26 mouse cellular contexts compared by ENCODE assay signal in genomic region chr11:79172054-79172453, GRCm38 (mm10). TPM values are rescaled to one million over a fixed set of nuclear protein-coding genes. Genes with fewer than 3 reads are reported as not detected.
DNase-seq lines count a peak whose midpoint lies in the region; ATAC-seq and TF ChIP-seq lines count a peak whose summit lies in the region.
"Had no signal": no experiment of that assay in that cellular context is flagged by ENCODE, and none has a peak within 500 bp of the region (broad histone marks: within the 10 kb centered on the region; RNA-seq: fewer than 3 reads in every experiment).

No protein-coding gene starts in this region.

- intact Hi-C loops in left cerebral cortex, postnatal 36 days (cut with DNase I), result no loop called here

- peak overlapping the region; percentile 85 for H3K27ac ChIP-seq in layer of hippocampus, adult 2 months
- H3K27ac ChIP-seq: forebrain, embryonic 13.5 days; hindbrain, embryonic 10.5 days; hindbrain, embryonic 15.5 days; liver, embryonic 12.5 days; macrophage; midbrain, embryonic 13.5 days; neural tube, embryonic 13.5 days had no signal

- H3K4me3 ChIP-seq in layer of hippocampus, adult 2 months, result no peak overlapping the region
- H3K4me3 ChIP-seq: forebrain, embryonic 13.5 days; hindbrain, embryonic 10.5 days; hindbrain, embryonic 15.5 days; liver, embryonic 12.5 days; midbrain, embryonic 13.5 days; neural tube, embryonic 13.5 days had no signal

- peak; percentile 97 for ATAC-seq in frontal cortex, adult (ENCODE audit: low TSS enrichment)
- ATAC-seq: activated CD4-positive, CD25-positive, alpha-beta regulatory T cell, adult 4 months; forebrain, embryonic 13.5 days; inflammation-experienced regulatory T-cells, adult 6 months; liver, embryonic 12.5 days; liver, postnatal 0 days; midbrain, embryonic 13.5 days had no signal

- DNase-seq in frontal cortex, postnatal 10 days (ENCODE audit: low spot score in 2 of 2), result no peak
- DNase-seq in layer of hippocampus, adult 2 months (ENCODE audit: low spot score in 2 of 2), result peak; percentile 55 to 81
- DNase-seq in layer of hippocampus, postnatal 25 days (ENCODE audit: extremely low spot score in 1 of 2, low spot score in 1 of 2), result no peak
- DNase-seq in layer of hippocampus, adult 9-11 months, result peak; percentile 86
- DNase-seq in left cerebral cortex, postnatal 36 days (ENCODE audit: low spot score in 2 of 2), result peak; percentile 46 to 67
- DNase-seq in adrenal gland, postnatal 25 days, result no peak
- DNase-seq in lung, postnatal 4 days, result no peak
- DNase-seq: adrenal gland, adult 2 months; cerebellum, adult 8-10 months; cerebellum, postnatal 36 days; gastrocnemius, postnatal 14 days; heart, postnatal 14 days; kidney, adult 11 months; kidney, postnatal 36 days; liver, postnatal 0 days; thymus, postnatal 14 days had no signal

- no peak for TF ChIP-seq CTCF in layer of hippocampus, adult 2 months (conservative IDR thresholded peaks at IDR 0.05)

RNA-seq across cellular contexts. Expression of gene Ksr1, which starts 25.8 kb away (rescaled TPM):
- 100 to 1,000 TPM; 230 to 231 TPM for total RNA-seq in layer of hippocampus, adult 2 months (2021)
- 100 to 1,000 TPM; 189 to 205 TPM for total RNA-seq in layer of hippocampus, postnatal 25 days (2021)
- 10 to 100 TPM; 53.4 to 70.5 TPM for total RNA-seq in left cerebral cortex, postnatal 36 days (2021)
- total RNA-seq in adrenal gland, postnatal 25 days (2021), result 11.1 and 15.0 TPM in 2 replicates

Comparison
In these comparisons a context has a peak if more than half of its experiments do, and no peak if none do; other contexts are left out.
1. DNase-seq: peak in layer of hippocampus, adult 2 months (2 of 2), layer of hippocampus, adult 9-11 months (single experiment) and left cerebral cortex, postnatal 36 days (2 of 2); none in frontal cortex, postnatal 10 days (0 of 2), layer of hippocampus, postnatal 25 days (0 of 2), adrenal gland, postnatal 25 days (single experiment) and lung, postnatal 4 days (0 of 2).